Mouse (Mus musculus): Measurements from ENCODE around the gene Pwwp2a.

GRCm38 (mm10) chr11:43633165-43633564 is 48.6 kb upstream of the Pwwp2a start:
- TF ChIP-seq CTCF (IDR thresholded peaks at IDR 0.05; ENCODE audit: low read depth), result no peak
- no peak for TF ChIP-seq EP300 (IDR thresholded peaks at IDR 0.05; ENCODE audit: low read depth)
